Mouse (Mus musculus): ENCODE measurements around the gene Mier1. TPM values are rescaled to one million over a fixed set of nuclear protein-coding genes. Genes with fewer than 3 reads are reported as not detected.
A peak's percentile ranks its signal among the peaks of the same experiment; 100 is the strongest.

The Mier1 gene
- polyA plus RNA-seq, 1 experiment from 2014 or later: 31.2 TPM

GRCm38 (mm10) chr4:103171256-103171655 lies 57.1 kb downstream of the Mier1 start:
- Histone ChIP-seq H3K36me3 (peaks cover 17% of the 10 kb centered on the region), H3K4me1 (no peaks in the 10 kb centered on the region), H3K9me3 (replicated peaks) (no peaks in the 10 kb centered on the region), H3K4me2 (no peak overlapping the region), H3K27ac (replicated peaks) (no peak overlapping the region), H3K4me3 (replicated peaks) (no peak overlapping the region), H3K27me3 (replicated peaks) (no peaks in the 10 kb centered on the region), H3K9ac (replicated peaks) (no peak overlapping the region)
- ATAC-seq (ENCODE audit: low FRiP score): no peak
- 78% methylated on average over 3 of the region's 3 CpGs for WGBS

DNA sequence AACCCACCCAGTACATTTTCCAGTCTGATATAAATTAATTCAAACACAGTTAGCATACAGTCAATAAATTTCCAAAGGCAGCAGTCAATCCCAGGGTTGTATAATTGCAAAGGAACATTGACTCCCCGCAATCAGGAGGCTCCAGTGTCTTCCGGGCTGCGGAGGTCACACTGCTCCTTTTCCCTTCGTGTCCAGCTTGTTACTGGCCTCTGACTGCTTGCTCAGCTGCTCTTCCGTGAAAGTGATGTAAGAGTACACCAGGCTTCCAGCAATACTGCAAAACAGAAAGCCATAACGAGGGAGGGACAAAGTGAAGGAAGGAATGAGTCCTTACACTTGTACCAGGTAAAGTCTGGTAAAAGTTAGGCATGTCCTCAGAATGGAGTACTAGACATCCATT lies 59.3 kb downstream of the Mier1 start:
- H3K27ac ChIP-seq (replicated peaks): no peak overlapping the region
- no peak overlapping the region for H3K9ac ChIP-seq (replicated peaks)
- H3K4me3 ChIP-seq (replicated peaks): no peak overlapping the region
- peaks cover 17% of the 10 kb centered on the region for H3K36me3 ChIP-seq
- H3K4me1 ChIP-seq: peaks cover 3% of the 10 kb centered on the region; the same call in 1 of the 2 replicates
- 72% methylated on average over 6 of the region's 6 CpGs for WGBS
- H3K27me3 ChIP-seq (replicated peaks): no peaks in the 10 kb centered on the region
- no peaks in the 10 kb centered on the region for H3K9me3 ChIP-seq (replicated peaks)
- no peak for ATAC-seq (ENCODE audit: low FRiP score)
- H3K4me2 ChIP-seq: no peak overlapping the region

- Histone ChIP-seq H3K27ac (replicated peaks) (no peak overlapping the region), H3K9me3 (replicated peaks) (no peaks in the 10 kb centered on the region), H3K4me3 (replicated peaks) (no peak overlapping the region), H3K27me3 (replicated peaks) (no peaks in the 10 kb centered on the region), H3K4me2 (no peak overlapping the region), H3K9ac (replicated peaks) (no peak overlapping the region), H3K36me3 (peaks cover 17% of the 10 kb centered on the region), H3K4me1 (peaks cover 5% of the 10 kb centered on the region; the same call in 1 of the 2 replicates)
- no peak for ATAC-seq (ENCODE audit: low FRiP score)
- WGBS: 84% methylated on average over 7 of the region's 7 CpGs
These were observed 59.8 kb downstream of the Mier1 start for GRCm38 (mm10) chr4:103174001-103174400.

GRCm38 (mm10) chr4:103177681-103178080 lies 63.5 kb downstream of the Mier1 start:
- Histone ChIP-seq H3K36me3 (peaks cover 6% of the 10 kb centered on the region), H3K27me3 (replicated peaks) (no peaks in the 10 kb centered on the region), H3K9me3 (replicated peaks) (no peaks in the 10 kb centered on the region), H3K4me2 (no peak overlapping the region), H3K27ac (replicated peaks) (no peak overlapping the region), H3K9ac (replicated peaks) (no peak overlapping the region), H3K4me1 (peaks cover 22% of the 10 kb centered on the region), H3K4me3 (replicated peaks) (no peak overlapping the region)
- ATAC-seq (ENCODE audit: low FRiP score): no peak
- 80% methylated on average over 1 of the region's 1 CpGs for WGBS

DNA sequence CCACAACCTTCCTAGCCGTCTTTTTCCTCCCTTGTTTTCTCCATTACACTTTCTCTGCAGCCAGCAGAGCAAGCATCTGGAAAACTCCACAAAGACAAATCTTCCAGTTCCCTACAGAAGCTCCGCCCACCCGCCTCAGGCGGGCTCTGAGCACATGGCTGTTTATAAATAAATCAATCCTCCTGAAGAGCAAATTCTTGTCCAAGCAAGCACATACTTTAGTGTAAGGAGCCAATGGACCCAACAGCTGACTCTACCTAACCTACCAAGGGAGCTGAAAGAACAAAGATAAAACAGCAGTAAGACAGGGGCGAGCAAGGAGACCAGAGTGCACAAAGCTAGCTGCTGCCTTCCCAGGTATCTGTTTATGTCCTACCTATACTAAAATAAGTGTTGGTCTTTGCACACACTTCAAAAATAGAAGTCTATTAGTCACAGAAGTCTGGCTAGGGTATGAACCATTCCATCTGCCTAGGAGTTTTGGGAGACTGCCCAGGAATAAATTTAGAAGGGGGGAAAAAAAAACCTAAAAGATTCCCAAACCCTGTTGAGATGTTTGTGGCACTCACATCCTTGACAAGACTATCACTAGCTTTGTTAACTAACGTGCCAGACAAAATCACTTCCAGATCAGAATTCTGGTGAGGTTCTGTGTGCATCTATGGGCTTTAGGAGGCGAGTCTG lies 64.6 kb downstream of the Mier1 start:
- Histone ChIP-seq H3K36me3 (peaks cover 11% of the 10 kb centered on the region), H3K9me3 (replicated peaks) (no peaks in the 10 kb centered on the region), H3K27me3 (replicated peaks) (no peaks in the 10 kb centered on the region), H3K4me1 (peaks cover 22% of the 10 kb centered on the region), H3K27ac (replicated peaks) (no peak overlapping the region), H3K4me2 (no peak overlapping the region), H3K9ac (replicated peaks) (no peak overlapping the region), H3K4me3 (replicated peaks) (no peak overlapping the region)
- ATAC-seq (ENCODE audit: low FRiP score): no peak
- 74% methylated on average over 7 of the region's 7 CpGs for WGBS

DNA sequence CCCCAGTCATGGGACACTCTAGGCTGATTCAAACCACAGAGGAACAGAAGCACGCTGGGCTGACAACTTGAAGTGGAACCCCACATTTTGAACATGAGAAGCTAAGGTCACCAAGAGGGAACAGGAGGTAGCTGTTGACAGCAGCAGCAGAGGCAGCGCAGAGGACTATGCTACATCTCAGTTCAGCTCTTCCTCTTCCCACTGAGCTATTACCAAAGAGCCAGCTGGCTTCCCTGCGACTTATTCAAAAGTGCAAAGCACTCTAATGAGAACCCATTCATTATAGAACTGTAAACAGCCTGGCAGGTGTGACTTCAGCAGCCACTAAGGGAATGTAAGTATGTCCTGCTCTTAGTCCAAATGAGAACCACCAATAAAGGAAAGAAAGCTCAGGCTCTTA lies 65.4 kb downstream of the Mier1 start:
- 43% methylated on average over 3 of the region's 3 CpGs for WGBS
- Histone ChIP-seq H3K36me3 (peaks cover 10% of the 10 kb centered on the region), H3K4me3 (replicated peaks) (no peak overlapping the region), H3K27me3 (replicated peaks) (no peaks in the 10 kb centered on the region), H3K4me2 (no peak overlapping the region), H3K4me1 (peaks cover 22% of the 10 kb centered on the region), H3K9ac (replicated peaks) (no peak overlapping the region), H3K9me3 (replicated peaks) (no peaks in the 10 kb centered on the region), H3K27ac (replicated peaks) (no peak overlapping the region)
- no peak for ATAC-seq (ENCODE audit: low FRiP score)

GRCm38 (mm10) chr4:103180300-103180888 lies 66.2 kb downstream of the Mier1 start:
- no peaks in the 10 kb centered on the region for H3K27me3 ChIP-seq (replicated peaks)
- peaks cover 22% of the 10 kb centered on the region for H3K4me1 ChIP-seq
- peaks cover 17% of the 10 kb centered on the region for H3K36me3 ChIP-seq
- H3K9me3 ChIP-seq (replicated peaks): no peaks in the 10 kb centered on the region
- H3K9ac ChIP-seq (replicated peaks): no peak overlapping the region
- WGBS: 25% methylated on average over 8 of the region's 8 CpGs
- H3K4me3 ChIP-seq (replicated peaks): no peak overlapping the region
- no peak overlapping the region for H3K4me2 ChIP-seq
- peak; percentile 63 for ATAC-seq (ENCODE audit: low FRiP score)
- 0 out of 2 replicates have a peak overlapping the region, but pooled peaks have one; percentile 18 for H3K27ac ChIP-seq (replicated peaks)

DNA sequence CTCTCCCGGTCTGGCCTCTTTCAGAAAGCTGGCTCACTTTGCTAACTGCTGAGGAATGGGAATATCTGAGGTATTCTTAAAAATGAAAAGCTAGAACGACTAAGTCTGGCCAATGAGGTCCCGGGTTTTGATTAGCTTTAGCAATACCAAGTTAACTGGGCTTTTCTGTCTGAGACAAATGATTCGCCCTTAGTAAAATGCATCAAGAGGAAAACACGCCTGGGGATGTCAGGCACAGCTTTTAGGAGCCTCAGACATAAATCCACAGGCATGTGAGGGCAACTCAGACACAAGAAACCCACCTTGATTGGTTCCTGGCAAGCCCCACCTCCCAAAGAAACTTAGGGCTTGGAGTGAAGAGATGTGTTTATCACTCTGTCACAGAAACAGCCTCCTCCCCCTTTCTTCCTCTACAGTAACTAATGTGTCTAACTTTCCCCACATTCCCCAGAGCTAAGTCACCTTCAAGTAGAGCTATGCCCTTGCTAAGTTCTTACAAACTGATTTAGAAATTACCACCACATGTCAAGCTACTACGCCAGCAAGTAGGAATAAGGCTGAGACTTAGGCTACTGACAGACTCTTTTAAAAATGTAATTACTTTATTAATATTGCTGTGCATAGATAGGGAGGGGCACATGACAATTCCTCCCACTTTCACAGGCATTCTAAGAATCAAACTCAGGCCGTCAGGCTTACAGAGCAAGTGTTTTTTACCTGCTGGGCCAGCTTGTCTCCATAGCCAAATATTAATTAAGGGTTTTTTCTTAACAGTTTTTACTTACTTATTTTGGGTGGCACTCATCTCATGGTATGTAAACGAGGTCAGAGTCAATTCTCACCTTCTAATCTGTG lies 74.8 kb downstream of the Mier1 start:
- Histone ChIP-seq H3K36me3 (peaks cover 54% of the 10 kb centered on the region), H3K27ac (replicated peaks) (no peak overlapping the region), H3K4me3 (replicated peaks) (no peak overlapping the region), H3K4me1 (no peaks in the 10 kb centered on the region), H3K4me2 (no peak overlapping the region), H3K9ac (replicated peaks) (no peak overlapping the region), H3K27me3 (replicated peaks) (no peaks in the 10 kb centered on the region), H3K9me3 (replicated peaks) (no peaks in the 10 kb centered on the region)
- no peak for ATAC-seq (ENCODE audit: low FRiP score)
- WGBS: 91% methylated on average over 8 of the region's 8 CpGs

GRCm38 (mm10) chr4:103192421-103192820 lies 78.2 kb downstream of the Mier1 start:
- no peaks in the 10 kb centered on the region for H3K27me3 ChIP-seq (replicated peaks)

GRCm38 (mm10) chr4:103197401-103197800 lies 83.2 kb downstream of the Mier1 start:
- no peaks in the 10 kb centered on the region for H3K9me3 ChIP-seq (replicated peaks)
- H3K4me1 ChIP-seq: no peaks in the 10 kb centered on the region
- 89% methylated on average over 8 of the region's 8 CpGs for WGBS
- no peak overlapping the region for H3K27ac ChIP-seq (replicated peaks)
- H3K36me3 ChIP-seq: peaks cover 32% of the 10 kb centered on the region
- H3K9ac ChIP-seq (replicated peaks): no peak overlapping the region
- no peak overlapping the region for H3K4me2 ChIP-seq
- ATAC-seq (ENCODE audit: low FRiP score): no peak
- H3K4me3 ChIP-seq (replicated peaks): no peak overlapping the region
- H3K27me3 ChIP-seq (replicated peaks): no peaks in the 10 kb centered on the region

More at GRCm38 (mm10) chr4:103192421-103192820, 78.2 kb downstream of the Mier1 start:
- no peak overlapping the region for H3K9ac ChIP-seq (replicated peaks)
- no peaks in the 10 kb centered on the region for H3K4me1 ChIP-seq
- no peak for ATAC-seq (ENCODE audit: low FRiP score)
- H3K9me3 ChIP-seq (replicated peaks): no peaks in the 10 kb centered on the region
- no peak overlapping the region for H3K4me3 ChIP-seq (replicated peaks)
- peaks cover 50% of the 10 kb centered on the region for H3K36me3 ChIP-seq
- WGBS: 91% methylated on average over 2 of the region's 2 CpGs
- H3K27ac ChIP-seq (replicated peaks): no peak overlapping the region
- no peak overlapping the region for H3K4me2 ChIP-seq

DNA sequence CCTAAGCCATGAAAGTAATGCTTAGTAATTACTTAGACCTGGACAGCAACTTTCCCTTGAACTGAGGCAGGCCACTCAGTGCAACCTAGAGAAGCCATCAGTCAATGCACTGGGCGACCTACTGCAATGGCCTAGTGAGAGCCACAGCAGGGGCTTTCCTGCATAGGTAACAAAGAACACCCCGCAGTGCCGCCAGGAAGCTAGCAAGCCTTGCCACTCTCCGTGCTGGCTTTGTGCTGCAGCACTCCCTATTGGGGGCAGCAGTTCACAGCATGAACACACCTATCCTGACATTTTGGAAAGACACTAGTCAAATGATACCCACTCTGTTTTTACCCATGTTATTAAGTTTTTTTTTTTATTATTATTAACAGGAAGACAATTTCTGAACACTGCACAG lies 84.9 kb downstream of the Mier1 start:
- 38% methylated on average over 4 of the region's 4 CpGs for WGBS
- H3K4me2 ChIP-seq: no peak overlapping the region
- no peak overlapping the region for H3K9ac ChIP-seq (replicated peaks)
- H3K4me3 ChIP-seq (replicated peaks): no peak overlapping the region
- H3K9me3 ChIP-seq (replicated peaks): no peaks in the 10 kb centered on the region
- H3K4me1 ChIP-seq: no peaks in the 10 kb centered on the region
- H3K27me3 ChIP-seq (replicated peaks): no peaks in the 10 kb centered on the region
- peaks cover 27% of the 10 kb centered on the region for H3K36me3 ChIP-seq
- no peak for ATAC-seq (ENCODE audit: low FRiP score)
- no peak overlapping the region for H3K27ac ChIP-seq (replicated peaks)

DNA sequence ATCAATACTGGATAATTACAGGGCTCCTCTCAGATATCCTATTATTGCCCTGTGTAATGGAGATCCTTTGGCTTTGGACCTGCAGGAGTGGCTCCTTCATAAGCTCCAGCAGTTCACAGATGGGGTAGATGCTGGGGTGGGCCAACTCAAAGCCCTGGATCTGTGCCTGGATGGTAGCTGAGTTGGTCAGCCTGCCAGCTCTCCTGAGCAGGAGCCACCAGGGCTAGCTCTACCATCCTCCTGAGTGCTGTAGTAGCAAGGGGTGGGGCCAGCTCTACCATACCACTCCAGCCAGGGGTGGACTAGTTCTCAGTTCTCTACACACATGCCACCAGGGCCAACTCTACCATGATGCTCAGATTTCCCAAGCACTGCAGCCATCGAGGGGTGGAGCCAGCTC lies 85.9 kb downstream of the Mier1 start:
- H3K36me3 ChIP-seq: peaks cover 26% of the 10 kb centered on the region
- WGBS: 95% methylated on average over 1 of the region's 1 CpGs
- H3K4me2 ChIP-seq: no peak overlapping the region

More for the DNA sequence above, 85.9 kb downstream of the Mier1 start:
- Histone ChIP-seq H3K4me3 (replicated peaks) (no peak overlapping the region), H3K9ac (replicated peaks) (no peak overlapping the region), H3K9me3 (replicated peaks) (no peaks in the 10 kb centered on the region), H3K4me1 (no peaks in the 10 kb centered on the region), H3K27me3 (replicated peaks) (no peaks in the 10 kb centered on the region), H3K27ac (replicated peaks) (no peak overlapping the region)
- no peak for ATAC-seq (ENCODE audit: low FRiP score)

Data from neural tube, embryonic 15.5 days (tissue).